Mouse (Mus musculus) Patski (cell line): Measurements from ENCODE around the gene Mfsd4a. TPM values are rescaled to one million over a fixed set of nuclear protein-coding genes. Genes with fewer than 3 reads are reported as not detected.

ENCODE experiments used
- ATAC-seq: fragments of 100-300 bp; one replicate; pipeline ENCODE4 v1.8.0; 2021
- CTCF ChIA-PET: fragments of 350-600 bp; sonication (Branson Sonifier 250); formaldehyde crosslinking; loops from one replicate; lab custom pipeline; 2022; ENCODE audit warnings: inconsistent platforms; lab: Charles Lee
- POLR2A ChIA-PET: fragments of 350-600 bp; sonication (Branson Sonifier 250); formaldehyde crosslinking; loops from one replicate; lab custom pipeline; 2022; ENCODE audit warnings: antibody characterized with exemption, inconsistent platforms; lab: Charles Lee
- DNase-seq: peaks from one replicate; pipeline ENCODE4 v3.0.0-alpha.2; 2011; ENCODE audit warnings: low read depth, low spot score
- H3K27me3 ChIP-seq: fragments of 371-371 bp; one replicate; pipeline ENCODE4 v1.5.1; 2021
- CTCF ChIP-seq: fragments of 100-300 bp; IDR thresholded peaks from one replicate; pipeline ENCODE4 v1.5.1; 2021
- in situ Hi-C: fragments of 300-500 bp; cut with MboI; formaldehyde crosslinking; loops from 3 replicates; pipeline ENCODE4 v1.11.1; 2018; ENCODE audit warnings: low pct_unique_long_range_greater_than_20kb, mixed read lengths
- polyA plus RNA-seq: library from polyadenylated mRNA; unstranded; gene quantifications from one replicate; pipeline ENCODE4 v1.2.3, GENCODE M21; 2021

The Mfsd4a gene
- 17.7 TPM for polyA plus RNA-seq

DNA sequence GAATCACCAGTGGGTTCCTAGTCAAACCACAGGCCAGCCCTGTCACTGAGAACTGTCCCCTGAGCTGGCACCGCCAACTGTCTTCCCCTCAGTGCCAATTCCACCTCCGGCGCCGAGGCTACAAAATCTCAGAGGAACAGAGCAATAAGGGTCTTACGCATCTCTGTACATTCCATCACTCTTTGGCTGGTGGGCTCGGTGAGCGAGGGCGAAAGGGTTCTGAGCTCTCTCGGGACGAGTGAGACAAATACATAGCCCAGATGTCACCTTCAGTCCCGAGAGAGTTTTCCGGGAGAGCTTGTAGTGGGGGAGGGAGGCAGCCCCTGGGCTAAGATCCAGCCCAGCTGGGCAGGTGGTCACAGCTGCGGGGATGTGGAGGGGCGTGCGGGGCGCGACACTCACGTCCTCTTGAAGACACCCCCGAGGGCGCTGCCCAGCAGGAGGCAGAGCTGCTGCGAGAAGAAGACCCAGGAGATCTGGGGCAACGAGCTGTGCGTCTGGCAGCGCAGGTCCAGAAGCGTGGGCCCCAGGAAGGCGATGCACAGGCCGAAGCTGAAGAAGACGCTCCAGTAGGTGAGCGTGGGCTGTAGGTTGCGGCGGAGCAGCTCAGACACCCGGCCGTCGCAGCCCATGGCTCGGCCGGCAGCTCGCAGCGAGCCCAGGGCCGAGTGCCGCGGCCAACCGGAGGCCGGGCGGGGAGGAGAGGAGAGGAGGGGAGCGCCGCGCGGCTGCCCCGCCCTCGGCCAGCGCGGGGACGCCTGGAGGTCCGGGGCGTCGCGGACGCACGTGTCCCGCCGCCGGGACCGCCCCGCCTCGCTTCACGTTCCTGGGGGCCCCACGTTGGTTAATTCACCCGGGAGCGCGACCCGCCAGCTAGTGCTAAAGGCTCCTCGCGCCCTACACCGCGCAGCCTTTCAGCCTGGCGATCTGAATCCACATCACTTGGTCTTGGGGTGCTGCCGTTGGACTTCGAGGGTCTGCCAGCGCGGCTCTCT, at the start of gene Mfsd4a:
TSS of gene Mfsd4a (minus strand) at position 802 of the 995 bp plus-strand sequence.
- ChIA-PET POLR2A (no interaction called here), CTCF (interaction anchor here (1.4 kb wide), 1 partner anchor 11 kb away, joined by 4 read pairs; no protein-coding TSS in a partner anchor)
- TF ChIP-seq CTCF, result no peak
- in situ Hi-C loops, result no loop called here
- DNase-seq (no peak), ATAC-seq (peak; percentile 67)
- peaks cover 52% of the 10 kb centered on the region for H3K27me3 ChIP-seq

DNA sequence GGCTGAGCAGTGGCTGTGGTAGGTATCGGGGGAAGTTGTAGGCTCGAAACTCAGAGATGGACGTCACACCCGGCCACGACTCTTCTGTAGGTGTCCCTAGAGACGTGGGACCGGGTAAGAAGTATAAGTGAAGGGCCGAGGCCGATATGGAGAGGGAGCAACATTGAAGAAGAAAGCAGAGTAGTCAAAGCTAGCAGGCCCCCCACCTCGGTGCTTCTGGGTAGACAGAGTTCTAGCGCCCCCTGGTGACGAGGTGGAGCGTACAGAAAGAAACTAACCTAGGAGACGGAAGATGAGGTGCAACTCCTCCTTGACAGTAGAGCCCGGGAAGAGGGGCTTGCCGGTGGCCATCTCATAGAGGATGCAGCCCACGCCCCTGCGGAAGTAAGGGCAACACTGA, 48.7 kb upstream of the Mfsd4a start:
- in situ Hi-C loops, result no loop called here
- no peak for DNase-seq
- H3K27me3 ChIP-seq, result no peaks in the 10 kb centered on the region
- CTCF ChIA-PET, result interaction anchor here (1.3 to 13.0 kb wide), 2 partner anchors 11 to 38 kb away, joined by 4 to 134 read pairs; no protein-coding TSS in a partner anchor
- POLR2A ChIA-PET, result no interaction called here
- no peak for ATAC-seq
- no peak for TF ChIP-seq CTCF

DNA sequence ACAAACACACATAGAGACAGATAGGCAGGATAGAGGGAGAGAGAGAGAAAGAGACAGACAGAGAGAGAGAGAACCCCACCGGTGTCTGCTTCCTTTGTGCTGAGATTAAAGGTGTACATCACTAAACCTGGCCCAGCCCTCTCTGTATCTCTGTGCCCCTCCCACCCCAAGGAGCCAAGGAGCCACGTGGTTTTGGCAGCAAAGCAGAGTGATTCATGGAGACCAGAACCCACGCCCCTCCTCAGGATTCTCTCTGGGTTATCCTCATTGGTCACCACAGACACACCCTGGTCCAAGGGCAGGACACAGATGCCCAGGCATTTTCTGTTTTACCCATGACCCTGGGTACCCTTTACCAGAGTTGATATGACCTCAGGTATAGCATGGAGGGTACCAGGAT, 45.2 kb upstream of the Mfsd4a start:
- in situ Hi-C loops, result no loop called here
- POLR2A ChIA-PET, result no interaction called here
- no peak for DNase-seq
- no peaks in the 10 kb centered on the region for H3K27me3 ChIP-seq
- CTCF ChIA-PET, result no interaction called here
- ATAC-seq, result no peak
- no peak for TF ChIP-seq CTCF

GRCm38 (mm10) chr1:132112426-132112825, 44.6 kb upstream of the Mfsd4a start:
- ChIA-PET POLR2A (no interaction called here), CTCF (no interaction called here)
- ATAC-seq (no peak), DNase-seq (no peak)
- in situ Hi-C loops, result no loop called here
- no peaks in the 10 kb centered on the region for H3K27me3 ChIP-seq
- TF ChIP-seq CTCF, result no peak

DNA sequence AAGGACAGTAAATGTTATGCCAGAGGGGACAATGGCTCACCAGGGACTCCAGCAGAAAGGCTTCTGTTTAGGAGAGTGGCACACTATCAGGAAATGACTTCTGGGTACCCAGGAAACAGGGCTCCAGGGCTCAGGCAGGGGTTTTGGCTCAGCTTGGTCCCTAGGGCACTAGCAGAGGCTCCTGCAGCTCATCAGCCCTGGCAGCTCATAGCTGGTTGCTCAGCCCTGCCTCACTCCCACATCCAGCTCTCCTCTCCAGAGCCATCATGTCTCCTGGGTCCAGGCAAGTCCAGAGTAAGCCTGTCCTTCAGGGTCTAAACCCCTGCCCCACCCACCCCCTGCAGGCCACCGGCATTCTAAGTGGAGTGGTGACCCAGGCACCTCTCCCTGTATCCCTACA, 43.5 kb upstream of the Mfsd4a start:
- ChIA-PET CTCF (interaction anchor here (1.4 to 1.6 kb wide), 2 partner anchors 44 to 110 kb away, joined by 4 to 5 read pairs; no protein-coding TSS in a partner anchor), POLR2A (no interaction called here)
- TF ChIP-seq CTCF, result no peak
- DNase-seq, result no peak
- H3K27me3 ChIP-seq, result peaks cover 3% of the 10 kb centered on the region
- in situ Hi-C loops, result no loop called here
- ATAC-seq, result no peak

DNA sequence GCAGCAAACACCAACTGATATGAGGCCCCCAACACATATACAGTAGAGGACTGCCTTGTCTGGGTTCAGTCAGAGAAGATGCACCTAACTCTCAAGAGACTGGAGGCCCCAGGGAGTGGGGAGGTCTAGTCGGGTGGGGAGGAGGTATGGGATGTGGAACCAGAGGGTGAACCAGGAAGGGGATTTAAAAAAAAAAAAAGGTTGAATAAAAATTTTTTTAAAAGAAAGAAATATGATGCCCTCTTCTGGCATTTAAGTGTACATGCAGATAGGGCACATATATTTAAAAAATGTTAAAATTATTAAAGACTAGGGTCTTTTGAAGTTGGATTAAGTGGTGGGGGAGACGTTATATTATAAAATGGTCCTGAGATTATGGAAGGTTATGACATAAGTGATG, 41.5 kb upstream of the Mfsd4a start:
- DNase-seq (no peak), ATAC-seq (no peak)
- TF ChIP-seq CTCF, result no peak
- in situ Hi-C loops, result loop anchor here (5.0 kb wide), 1 partner anchor 112 kb away; no protein-coding TSS in a partner anchor
- POLR2A ChIA-PET, result interaction anchor here (1.5 kb wide), 1 partner anchor 11 kb away, joined by 5 read pairs; no protein-coding TSS in a partner anchor
- CTCF ChIA-PET, result no interaction called here
- H3K27me3 ChIP-seq, result peaks cover 3% of the 10 kb centered on the region

DNA sequence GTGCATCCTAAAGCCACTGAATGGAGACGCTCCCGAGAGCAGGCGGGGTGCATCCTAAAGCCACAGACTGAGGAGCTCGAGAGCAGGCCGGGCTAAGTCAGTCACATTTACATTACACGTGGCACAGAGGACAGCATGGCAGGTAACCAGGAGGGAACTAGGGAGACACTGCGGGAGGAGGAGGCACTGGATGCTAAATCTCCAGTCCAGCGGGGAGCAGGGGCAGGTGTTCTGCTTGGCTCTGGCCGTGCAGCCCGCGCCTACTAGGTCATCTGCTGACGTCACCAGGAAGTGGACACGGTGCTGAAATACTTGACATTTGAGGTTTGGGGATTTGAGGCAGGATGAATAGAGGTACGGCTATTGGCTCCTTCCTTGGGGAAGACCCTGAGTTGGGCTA, 36.5 kb upstream of the Mfsd4a start:
- in situ Hi-C loops, result no loop called here
- peaks cover 3% of the 10 kb centered on the region for H3K27me3 ChIP-seq
- ChIA-PET POLR2A (no interaction called here), CTCF (no interaction called here)
- no peak for TF ChIP-seq CTCF
- DNase-seq (no peak), ATAC-seq (no peak)

- POLR2A ChIA-PET, result no interaction called here
- in situ Hi-C loops, result no loop called here
- no peak for DNase-seq
- CTCF ChIA-PET, result no interaction called here
- no peak for ATAC-seq
- H3K27me3 ChIP-seq, result peaks cover 1% of the 10 kb centered on the region
- no peak for TF ChIP-seq CTCF
Observed at GRCm38 (mm10) chr1:132101953-132102697, 34.3 kb upstream of the Mfsd4a start.

DNA sequence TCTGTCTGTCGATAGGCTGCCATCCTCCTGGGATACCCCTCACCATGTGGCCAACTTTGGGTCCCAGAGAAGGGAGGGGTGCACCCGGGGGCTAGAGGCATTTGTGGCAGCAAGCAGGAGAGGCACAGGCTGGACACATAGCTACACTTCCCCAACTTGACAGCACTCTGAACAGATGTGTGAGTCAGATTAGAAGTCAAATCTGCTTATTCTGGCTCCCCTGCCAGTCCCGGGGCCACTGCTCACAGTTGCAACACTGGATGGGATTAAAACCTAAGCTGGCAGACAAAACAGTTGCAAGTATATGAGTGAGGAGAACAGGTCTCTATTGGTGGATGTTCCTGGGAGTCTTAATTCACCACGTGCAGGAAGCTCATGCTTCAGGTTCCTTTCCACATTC, 31.9 kb upstream of the Mfsd4a start:
- ATAC-seq (no peak), DNase-seq (no peak)
- in situ Hi-C loops, result no loop called here
- ChIA-PET POLR2A (interaction anchor here (0.6 kb wide), 1 partner anchor 47 kb away, joined by 3 read pairs; no protein-coding TSS in a partner anchor), CTCF (interaction anchor here (1.5 kb wide), 1 partner anchor 25 kb away, joined by 3 read pairs; no protein-coding TSS in a partner anchor)
- no peaks in the 10 kb centered on the region for H3K27me3 ChIP-seq
- no peak for TF ChIP-seq CTCF

DNA sequence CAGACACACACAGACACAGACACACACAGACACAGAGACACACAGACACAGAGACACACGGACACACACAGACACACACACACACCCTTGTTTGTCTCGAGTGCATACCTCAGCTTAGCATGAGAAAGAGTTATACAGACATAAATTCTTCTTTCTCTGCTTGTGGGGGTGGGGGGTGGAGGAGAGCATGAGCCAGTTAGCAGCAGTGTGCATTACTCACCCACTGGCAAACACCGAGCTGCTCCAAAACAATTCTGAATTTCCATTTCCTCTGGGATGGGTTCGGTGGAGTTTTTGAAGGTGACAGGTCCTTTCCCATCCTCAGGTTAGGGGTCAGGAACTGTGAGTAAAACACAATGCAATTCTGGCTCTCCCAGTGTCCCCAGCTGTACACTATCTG, 31.2 kb upstream of the Mfsd4a start:
- no peak for TF ChIP-seq CTCF
- POLR2A ChIA-PET, result interaction anchor here (0.6 to 1.0 kb wide), 2 partner anchors 11 to 54 kb away, joined by 3 read pairs; no protein-coding TSS in a partner anchor
- H3K27me3 ChIP-seq, result no peaks in the 10 kb centered on the region
- CTCF ChIA-PET, result interaction anchor here (0.9 to 1.5 kb wide), 2 partner anchors 17 to 24 kb away, joined by 3 read pairs; no protein-coding TSS in a partner anchor
- no peak for DNase-seq
- in situ Hi-C loops, result no loop called here
- no peak for ATAC-seq
